Mouse (Mus musculus) ES-E14 (cell line): Measurements from ENCODE around the gene Pitpnm3. TPM values are rescaled to one million over a fixed set of nuclear protein-coding genes. Genes with fewer than 3 reads are reported as not detected.
"Not testable (repeated sequence)": the region's sequence is repeated elsewhere in the genome, so short reads cannot be mapped to it uniquely, and the experiment has no call there.

Source experiments
- DNase-seq: peaks from one replicate; pipeline ENCODE4 v3.0.0-alpha.2; 2013; ENCODE audit warnings: low read depth, low spot score
- H3K27ac ChIP-seq: 2 replicates; pipeline ENCODE4 v1.5.1; 2012; ENCODE audit warnings: low read depth, mild to moderate bottlenecking, low read length, moderate library complexity, mixed read lengths; ENCODE audit not compliant: poor library complexity, insufficient read depth, severe bottlenecking
- H3K36me3 ChIP-seq: 2 replicates; pipeline ENCODE4 v1.6.1; 2012; ENCODE audit warnings: mild to moderate bottlenecking, low read length, moderate library complexity, mixed read lengths; ENCODE audit not compliant: control insufficient read depth, poor library complexity, insufficient read depth, severe bottlenecking
- H3K4me1 ChIP-seq, 2 experiments: fragments of 150-350 bp in 1 of 2; sonication (generic) in 1 of 2; 2 replicates each; pipeline ENCODE4 v1.6.1; 2012; ENCODE audit warnings: low read length in 2 of 2, mild to moderate bottlenecking in 1 of 2, mixed read lengths in 1 of 2; ENCODE audit not compliant: control insufficient read depth in 2 of 2, insufficient read depth in 2 of 2, poor library complexity in 1 of 2
- H3K4me3 ChIP-seq, 2 experiments: fragments of 150-350 bp in 1 of 2; sonication (generic) in 1 of 2; 2 replicates each; pipeline ENCODE4 v1.5.1; 2012; ENCODE audit warnings: low read length in 2 of 2, low read depth in 1 of 2, mild to moderate bottlenecking in 1 of 2, mixed read lengths in 1 of 2; ENCODE audit not compliant: insufficient read depth in 1 of 2, poor library complexity in 1 of 2, severe bottlenecking in 1 of 2
- H3K9ac ChIP-seq: 2 replicates; pipeline ENCODE4 v1.6.1; 2012; ENCODE audit warnings: low read depth, mild to moderate bottlenecking, low read length, mixed read lengths; ENCODE audit not compliant: poor library complexity, insufficient read depth, severe bottlenecking
- H3K9me3 ChIP-seq: fragments of 150-350 bp; sonication (generic); 2 replicates; pipeline ENCODE4 v1.6.1; 2012; ENCODE audit warnings: low read depth, mild to moderate bottlenecking, low read length; ENCODE audit not compliant: control insufficient read depth, insufficient read depth
- CHD2 ChIP-seq: IDR thresholded peaks from 2 replicates; pipeline ENCODE4 v1.6.1; 2014; ENCODE audit warnings: mild to moderate bottlenecking, low read depth, low read length, inconsistent platforms
- HCFC1 ChIP-seq: IDR thresholded peaks from 2 replicates; pipeline ENCODE4 v1.6.1; 2012; ENCODE audit warnings: low read length, inconsistent platforms, borderline replicate concordance; ENCODE audit not compliant: insufficient read depth
- MAFK ChIP-seq: IDR thresholded peaks from 2 replicates; pipeline ENCODE4 v1.6.1; 2014; ENCODE audit warnings: mild to moderate bottlenecking, low read depth, low read length, inconsistent platforms; ENCODE audit not compliant: insufficient read depth
- ZC3H11A ChIP-seq: IDR thresholded peaks from 2 replicates; pipeline ENCODE4 v1.6.1; 2012; ENCODE audit warnings: low read depth, mild to moderate bottlenecking, inconsistent platforms, low read length, borderline replicate concordance
- ZNF384 ChIP-seq: IDR thresholded peaks from 2 replicates; pipeline ENCODE4 v1.6.1; 2012; ENCODE audit warnings: low read depth, low read length, inconsistent platforms
- in situ Hi-C, 2 experiments: fragments of 600-800 bp; cut with MboI; formaldehyde crosslinking; loops; one replicate each; pipeline ENCODE4 v1.15.1; 2025; ENCODE audit warnings: low sequenced_read_pairs in 2 of 2, inconsistent platforms in 1 of 2; ENCODE audit not compliant: unreplicated experiment in 2 of 2
- total RNA-seq: library from RNA; depleted of rRNA; stranded (reverse); fragments of 300-350 nt; gene quantifications from 2 replicates; pipeline ENCODE4 v1.2.3, GENCODE M21; 2012

Pitpnm3 gene
- total RNA-seq, 1 experiment = 0.36 TPM

GRCm38 (mm10) chr11:72176553-72176952 is 41.0 kb upstream of the Pitpnm3 start:
- no peak overlapping the region for H3K4me3 ChIP-seq
- TF ChIP-seq ZC3H11A (no peak), MAFK (no peak), CHD2 (no peak), ZNF384 (no peak), HCFC1 (no peak)
- no peak overlapping the region for H3K9ac ChIP-seq
- DNase-seq = peak; percentile 37
- H3K27ac ChIP-seq = no peak overlapping the region
- in situ Hi-C loops = no loop called here
- no peaks in the 10 kb centered on the region for H3K9me3 ChIP-seq
- H3K4me1 ChIP-seq = peaks cover 0 to 2% of the 10 kb centered on the region in 2 experiments; a peak in 2 of 4 replicates
- peaks cover 8% of the 10 kb centered on the region; the same call in 1 of the 2 replicates for H3K36me3 ChIP-seq

GRCm38 (mm10) chr11:72175966-72176365 is 40.4 kb upstream of the Pitpnm3 start:
- no peak overlapping the region for H3K9ac ChIP-seq
- TF ChIP-seq ZNF384 (no peak), CHD2 (no peak), HCFC1 (no peak), ZC3H11A (no peak), MAFK (no peak)
- in situ Hi-C loops = no loop called here
- peaks cover 8% of the 10 kb centered on the region; the same call in 1 of the 2 replicates for H3K36me3 ChIP-seq
- no peak for DNase-seq
- no peaks in the 10 kb centered on the region for H3K9me3 ChIP-seq
- H3K27ac ChIP-seq = no peak overlapping the region
- H3K4me1 ChIP-seq = peaks cover 0 to 2% of the 10 kb centered on the region in 2 experiments; a peak in 2 of 4 replicates
- no peak overlapping the region for H3K4me3 ChIP-seq

GRCm38 (mm10) chr11:72174721-72175120 is 39.1 kb upstream of the Pitpnm3 start:
- in situ Hi-C loops = no loop called here
- Histone ChIP-seq H3K9me3 (no peaks in the 10 kb centered on the region), H3K36me3 (peaks cover 8% of the 10 kb centered on the region; the same call in 1 of the 2 replicates), H3K4me1 (peaks cover 0 to 2% of the 10 kb centered on the region in 2 experiments; a peak in 2 of 4 replicates), H3K9ac (no peak overlapping the region), H3K27ac (no peak overlapping the region), H3K4me3 (no peak overlapping the region)
- no peak for DNase-seq
- TF ChIP-seq ZNF384 (no peak), ZC3H11A (no peak), HCFC1 (no peak), CHD2 (no peak), MAFK (no peak)

- DNase-seq = no peak
- H3K9me3 ChIP-seq = no peaks in the 10 kb centered on the region
- H3K27ac ChIP-seq = no peak overlapping the region
- H3K9ac ChIP-seq = no peak overlapping the region
- TF ChIP-seq ZC3H11A (no peak), CHD2 (no peak), ZNF384 (no peak), MAFK (no peak), HCFC1 (no peak)
- H3K4me1 ChIP-seq = peaks cover 0 to 2% of the 10 kb centered on the region in 2 experiments; a peak in 2 of 4 replicates
- in situ Hi-C loops = no loop called here
- H3K4me3 ChIP-seq = no peak overlapping the region
- peaks cover 8% of the 10 kb centered on the region; the same call in 1 of the 2 replicates for H3K36me3 ChIP-seq
These were observed 37.9 kb upstream of the Pitpnm3 start for GRCm38 (mm10) chr11:72173506-72173905.

- H3K9me3 ChIP-seq, H3K36me3 ChIP-seq, H3K4me3 ChIP-seq, H3K4me1 ChIP-seq, DNase-seq, H3K9ac ChIP-seq, in situ Hi-C loops, H3K27ac ChIP-seq: not testable (repeated sequence)
These were observed 36.3 kb upstream of the Pitpnm3 start for GRCm38 (mm10) chr11:72171906-72172305.
